Mouse (Mus musculus): ENCODE measurements around the gene Dab1. TPM values are rescaled to one million over a fixed set of nuclear protein-coding genes. Genes with fewer than 3 reads are reported as not detected.

Dab1 gene
- polyA plus RNA-seq, 1 experiment from 2014 or later: 41.6 TPM

GRCm38 (mm10) chr4:104435736-104436135, 816.6 kb downstream of the Dab1 start:
- WGBS: 92% methylated on average over 5 of the region's 5 CpGs

DNA sequence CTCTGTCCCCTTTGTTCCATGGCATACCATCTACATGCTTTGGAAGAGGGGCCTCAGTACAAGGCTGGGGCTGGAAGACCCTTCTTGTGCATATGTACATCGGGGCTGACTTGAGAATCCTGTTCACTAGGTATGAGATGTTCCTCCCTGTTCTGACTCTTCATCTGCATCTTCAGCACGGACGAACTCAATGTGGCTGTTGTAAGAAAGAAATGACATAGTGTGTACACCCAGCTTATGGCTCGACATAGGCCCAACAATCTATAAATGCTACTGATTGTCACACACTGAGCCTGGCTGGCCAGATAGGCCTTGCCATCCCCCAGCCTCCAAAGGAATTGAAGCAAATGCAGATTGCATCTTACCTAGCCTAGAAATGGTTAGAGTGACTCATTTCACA, 817.3 kb downstream of the Dab1 start:
- H3K9me3 ChIP-seq: no peaks in the 10 kb centered on the region

More at GRCm38 (mm10) chr4:104435736-104436135, 816.6 kb downstream of the Dab1 start:
- Histone ChIP-seq H3K4me3 (replicated peaks) (no peak overlapping the region), H3K9ac (no peak overlapping the region), H3K4me2 (replicated peaks) (no peak overlapping the region), H3K4me1 (replicated peaks) (no peaks in the 10 kb centered on the region), H3K36me3 (no peaks in the 10 kb centered on the region), H3K27ac (no peak overlapping the region), H3K9me3 (no peaks in the 10 kb centered on the region), H3K27me3 (replicated peaks) (no peaks in the 10 kb centered on the region)
- ATAC-seq: no peak

GRCm38 (mm10) chr4:104438730-104439129, 819.6 kb downstream of the Dab1 start:
- H3K4me2 ChIP-seq (replicated peaks): no peak overlapping the region
- H3K4me1 ChIP-seq (replicated peaks): no peaks in the 10 kb centered on the region
- no peaks in the 10 kb centered on the region for H3K27me3 ChIP-seq (replicated peaks)
- WGBS: 94% methylated on average over 4 of the region's 4 CpGs
- H3K27ac ChIP-seq: no peak overlapping the region
- H3K4me3 ChIP-seq (replicated peaks): no peak overlapping the region
- no peaks in the 10 kb centered on the region for H3K36me3 ChIP-seq
- no peak for ATAC-seq
- no peak overlapping the region for H3K9ac ChIP-seq
- no peaks in the 10 kb centered on the region for H3K9me3 ChIP-seq

More for the DNA sequence above, 817.3 kb downstream of the Dab1 start:
- no peak overlapping the region for H3K4me2 ChIP-seq (replicated peaks)
- 89% methylated on average over 4 of the region's 4 CpGs for WGBS
- H3K4me1 ChIP-seq (replicated peaks): no peaks in the 10 kb centered on the region
- H3K27me3 ChIP-seq (replicated peaks): no peaks in the 10 kb centered on the region
- no peak overlapping the region for H3K9ac ChIP-seq
- no peaks in the 10 kb centered on the region for H3K36me3 ChIP-seq
- ATAC-seq: no peak
- no peak overlapping the region for H3K27ac ChIP-seq
- H3K4me3 ChIP-seq (replicated peaks): no peak overlapping the region

DNA sequence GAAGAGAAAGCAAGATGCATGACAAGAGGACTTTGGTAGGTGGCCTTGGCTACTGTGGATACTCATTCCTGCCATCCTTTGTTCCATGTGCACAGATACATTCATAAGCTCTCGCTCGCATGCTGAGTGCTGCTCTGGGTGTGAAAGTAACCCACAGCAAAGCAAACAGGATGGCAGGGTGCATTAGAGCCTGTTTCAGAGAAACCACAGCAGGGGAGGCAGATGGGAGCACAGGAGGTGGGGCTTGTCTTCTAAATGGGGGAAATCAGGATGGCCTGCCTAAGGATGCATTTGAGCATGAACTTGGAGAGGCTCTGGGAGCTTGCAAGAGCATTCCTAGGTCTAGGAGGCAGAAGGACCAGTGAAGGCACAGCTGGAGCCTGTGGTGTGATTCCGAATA, 820.5 kb downstream of the Dab1 start:
- H3K27ac ChIP-seq: no peak overlapping the region
- no peaks in the 10 kb centered on the region for H3K36me3 ChIP-seq
- no peak overlapping the region for H3K9ac ChIP-seq
- no peaks in the 10 kb centered on the region for H3K9me3 ChIP-seq
- H3K4me2 ChIP-seq (replicated peaks): no peak overlapping the region
- no peaks in the 10 kb centered on the region for H3K27me3 ChIP-seq (replicated peaks)
- 88% methylated on average over 3 of the region's 3 CpGs for WGBS
- H3K4me1 ChIP-seq (replicated peaks): no peaks in the 10 kb centered on the region
- ATAC-seq: no peak
- H3K4me3 ChIP-seq (replicated peaks): no peak overlapping the region

GRCm38 (mm10) chr4:104442925-104443747, 824.0 kb downstream of the Dab1 start:
- Histone ChIP-seq H3K9me3 (no peaks in the 10 kb centered on the region), H3K9ac (no peak overlapping the region), H3K27ac (no peak overlapping the region), H3K27me3 (replicated peaks) (no peaks in the 10 kb centered on the region), H3K36me3 (no peaks in the 10 kb centered on the region), H3K4me3 (replicated peaks) (no peak overlapping the region), H3K4me2 (replicated peaks) (no peak overlapping the region), H3K4me1 (replicated peaks) (no peaks in the 10 kb centered on the region)
- 66% methylated on average over 10 of the region's 10 CpGs for WGBS
- no peak for ATAC-seq

- 30% methylated on average over 8 of the region's 8 CpGs for WGBS
- H3K9ac ChIP-seq: no peak overlapping the region
- no peaks in the 10 kb centered on the region for H3K27me3 ChIP-seq (replicated peaks)
- no peaks in the 10 kb centered on the region for H3K9me3 ChIP-seq
- H3K4me3 ChIP-seq (replicated peaks): no peak overlapping the region
- no peak overlapping the region for H3K27ac ChIP-seq
- ATAC-seq: no peak
- no peaks in the 10 kb centered on the region for H3K4me1 ChIP-seq (replicated peaks)
- no peaks in the 10 kb centered on the region for H3K36me3 ChIP-seq
- no peak overlapping the region for H3K4me2 ChIP-seq (replicated peaks)
Measured at GRCm38 (mm10) chr4:104443775-104444174, 824.6 kb downstream of the Dab1 start.

DNA sequence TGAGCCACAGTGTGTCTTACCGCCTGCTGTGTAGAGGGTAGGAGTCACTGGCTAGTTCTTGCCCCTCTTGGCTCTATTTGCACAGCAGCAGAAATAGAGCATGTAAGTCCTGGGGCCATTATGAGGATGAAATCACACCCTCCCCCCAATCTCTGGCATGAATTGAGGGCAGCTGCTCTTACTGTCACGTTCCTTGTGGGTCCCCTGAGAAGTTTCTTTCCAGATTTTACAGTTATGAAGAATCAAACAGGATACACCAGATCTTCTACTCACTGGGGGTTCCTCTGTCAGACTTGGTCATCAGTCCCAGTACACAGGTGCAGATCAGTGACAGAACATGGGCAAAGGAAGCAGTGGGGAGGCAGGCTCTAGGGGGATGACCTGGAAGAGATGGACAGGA, 825.8 kb downstream of the Dab1 start:
- no peaks in the 10 kb centered on the region for H3K27me3 ChIP-seq (replicated peaks)
- H3K36me3 ChIP-seq: no peaks in the 10 kb centered on the region
- H3K4me2 ChIP-seq (replicated peaks): no peak overlapping the region
- 78% methylated on average over 2 of the region's 2 CpGs for WGBS
- no peaks in the 10 kb centered on the region for H3K9me3 ChIP-seq
- H3K4me3 ChIP-seq (replicated peaks): no peak overlapping the region
- H3K9ac ChIP-seq: no peak overlapping the region
- H3K4me1 ChIP-seq (replicated peaks): no peaks in the 10 kb centered on the region
- ATAC-seq: no peak
- H3K27ac ChIP-seq: no peak overlapping the region

- Histone ChIP-seq H3K27ac (no peak overlapping the region), H3K9me3 (no peaks in the 10 kb centered on the region), H3K4me3 (replicated peaks) (no peak overlapping the region), H3K9ac (no peak overlapping the region), H3K36me3 (no peaks in the 10 kb centered on the region), H3K4me1 (replicated peaks) (no peaks in the 10 kb centered on the region), H3K27me3 (replicated peaks) (no peaks in the 10 kb centered on the region), H3K4me2 (replicated peaks) (no peak overlapping the region)
- no peak for ATAC-seq
- 93% methylated on average over 1 of the region's 1 CpGs for WGBS
Measured at GRCm38 (mm10) chr4:104448199-104448598, 829.0 kb downstream of the Dab1 start.

GRCm38 (mm10) chr4:104450645-104451044, 831.5 kb downstream of the Dab1 start:
- ATAC-seq: no peak
- Histone ChIP-seq H3K9me3 (no peaks in the 10 kb centered on the region), H3K27me3 (replicated peaks) (no peaks in the 10 kb centered on the region), H3K4me3 (replicated peaks) (no peak overlapping the region), H3K4me2 (replicated peaks) (no peak overlapping the region), H3K36me3 (no peaks in the 10 kb centered on the region), H3K9ac (no peak overlapping the region), H3K4me1 (replicated peaks) (no peaks in the 10 kb centered on the region), H3K27ac (no peak overlapping the region)
- 56% methylated on average over 9 of the region's 9 CpGs for WGBS

GRCm38 (mm10) chr4:104452587-104452986, 833.4 kb downstream of the Dab1 start:
- Histone ChIP-seq H3K4me1 (replicated peaks) (no peaks in the 10 kb centered on the region), H3K27me3 (replicated peaks) (no peaks in the 10 kb centered on the region), H3K27ac (no peak overlapping the region), H3K4me2 (replicated peaks) (no peak overlapping the region), H3K36me3 (no peaks in the 10 kb centered on the region), H3K4me3 (replicated peaks) (no peak overlapping the region), H3K9me3 (no peaks in the 10 kb centered on the region), H3K9ac (no peak overlapping the region)
- ATAC-seq: no peak
- WGBS: 71% methylated on average over 7 of the region's 7 CpGs

DNA sequence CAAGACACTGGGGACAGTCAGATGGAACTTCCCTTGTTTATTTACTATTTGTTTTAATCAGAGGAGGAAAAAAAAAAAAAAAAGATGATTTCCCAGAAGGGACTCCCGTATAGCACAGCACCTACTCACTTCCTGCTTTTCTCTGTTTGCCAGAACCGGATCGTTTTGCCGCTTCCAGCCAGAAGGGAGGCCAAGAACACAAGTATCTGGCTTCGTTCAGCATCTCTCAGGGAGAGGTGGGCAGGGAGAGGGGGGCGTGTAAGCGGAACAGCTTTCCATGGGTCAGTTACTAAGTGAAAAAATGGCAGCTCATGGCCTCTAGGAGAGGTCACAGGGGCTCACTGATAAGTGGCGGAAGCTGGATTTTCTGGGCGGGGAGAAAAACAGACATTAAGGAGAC, 836.0 kb downstream of the Dab1 start:
- Histone ChIP-seq H3K4me2 (replicated peaks) (no peak overlapping the region), H3K27me3 (replicated peaks) (no peaks in the 10 kb centered on the region), H3K9ac (no peak overlapping the region), H3K4me3 (replicated peaks) (no peak overlapping the region), H3K9me3 (no peaks in the 10 kb centered on the region), H3K27ac (no peak overlapping the region), H3K36me3 (no peaks in the 10 kb centered on the region), H3K4me1 (replicated peaks) (no peaks in the 10 kb centered on the region)
- ATAC-seq: no peak
- 44% methylated on average over 9 of the region's 9 CpGs for WGBS

DNA sequence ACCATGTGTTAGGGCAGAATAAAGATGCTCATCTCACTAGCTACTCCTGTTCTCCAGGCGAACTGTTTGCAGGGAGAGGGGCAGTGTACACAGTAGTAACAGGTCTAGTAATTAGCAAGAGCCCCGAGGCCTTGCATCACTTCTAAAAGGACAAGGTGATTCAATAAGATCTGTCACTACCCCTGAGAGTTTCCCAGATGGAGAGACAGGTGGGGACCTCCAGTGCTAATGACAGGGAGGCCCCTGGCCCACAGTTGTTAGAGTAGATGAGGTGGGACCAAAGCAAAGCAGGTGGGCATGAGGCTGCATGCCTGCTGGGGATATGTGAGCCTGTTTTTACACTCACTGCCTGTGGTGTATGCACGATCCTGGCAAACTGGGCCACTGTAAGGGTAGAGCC, 836.6 kb downstream of the Dab1 start:
- H3K9ac ChIP-seq: no peak overlapping the region
- no peak for ATAC-seq
- no peak overlapping the region for H3K27ac ChIP-seq
- H3K36me3 ChIP-seq: no peaks in the 10 kb centered on the region
- no peaks in the 10 kb centered on the region for H3K27me3 ChIP-seq (replicated peaks)
- no peaks in the 10 kb centered on the region for H3K9me3 ChIP-seq
- H3K4me2 ChIP-seq (replicated peaks): no peak overlapping the region
- WGBS: 81% methylated on average over 3 of the region's 3 CpGs
- no peaks in the 10 kb centered on the region for H3K4me1 ChIP-seq (replicated peaks)
- H3K4me3 ChIP-seq (replicated peaks): no peak overlapping the region

DNA sequence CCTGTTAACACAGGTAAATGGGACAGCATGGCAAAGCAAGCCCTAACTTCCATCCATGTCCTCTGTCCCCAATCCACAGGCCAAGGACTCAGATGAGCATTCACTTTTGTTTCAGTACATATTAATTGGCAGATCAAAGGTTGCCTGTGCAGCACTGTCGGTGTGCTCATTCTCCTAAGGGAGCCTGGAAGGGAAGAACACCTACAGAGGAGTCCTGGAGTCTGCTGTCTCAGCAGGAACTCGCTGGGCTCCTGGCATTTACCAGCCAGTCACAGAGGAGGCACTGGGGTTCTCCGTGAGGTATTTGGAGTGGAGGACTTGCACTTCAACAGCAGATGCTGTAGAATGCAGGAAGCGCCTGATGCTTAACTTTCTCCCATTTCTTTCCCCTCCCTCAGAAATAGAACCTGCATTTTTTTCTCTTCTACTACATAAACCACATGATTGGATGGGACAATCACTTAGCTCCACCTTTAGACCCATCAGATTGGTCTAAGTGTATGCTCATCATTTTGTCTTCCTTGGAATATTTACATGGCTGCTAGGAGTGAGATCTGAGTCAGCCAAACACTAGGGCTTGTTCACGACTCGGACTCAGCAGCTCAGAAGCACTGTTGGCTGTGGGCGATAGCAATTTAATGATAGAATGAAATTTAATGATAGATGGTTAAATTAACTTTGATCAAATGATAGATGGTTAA, 837.2 kb downstream of the Dab1 start:
- 83% methylated on average over 7 of the region's 7 CpGs for WGBS
- H3K9me3 ChIP-seq: no peaks in the 10 kb centered on the region
- H3K36me3 ChIP-seq: no peaks in the 10 kb centered on the region
- H3K4me2 ChIP-seq (replicated peaks): no peak overlapping the region
- H3K4me3 ChIP-seq (replicated peaks): no peak overlapping the region
- ATAC-seq: no peak
- no peak overlapping the region for H3K9ac ChIP-seq
- no peak overlapping the region for H3K27ac ChIP-seq
- H3K27me3 ChIP-seq (replicated peaks): no peaks in the 10 kb centered on the region
- H3K4me1 ChIP-seq (replicated peaks): no peaks in the 10 kb centered on the region

All from intestine, embryonic 15.5 days (tissue).